Mouse (Mus musculus) intestine, postnatal 0 days (tissue): ENCODE results near the gene Eri3. TPM values are rescaled to one million over a fixed set of nuclear protein-coding genes. Genes with fewer than 3 reads are reported as not detected.

Source experiments
- ATAC-seq: fragments of 200-750 bp; cut with Nextera tagmentation; 2 replicates; pipeline ENCODE4 v1.8.0; 2017; ENCODE audit warnings: mild to moderate bottlenecking, moderate TSS enrichment, moderate library complexity
- H3K27ac ChIP-seq: fragments of 300-500 bp; sonication (generic); 2 replicates; pipeline ENCODE4 v1.5.1; 2014; ENCODE audit warnings: mild to moderate bottlenecking, low read depth, low read length, moderate library complexity
- H3K27me3 ChIP-seq: fragments of 300-500 bp; sonication (generic); replicated peaks from 2 replicates; pipeline ENCODE4 v1.6.1; 2014; ENCODE audit warnings: low read length, mixed read lengths; ENCODE audit not compliant: control insufficient read depth, insufficient read depth
- H3K36me3 ChIP-seq: fragments of 300-500 bp; sonication (generic); 2 replicates; pipeline ENCODE4 v1.6.1; 2014; ENCODE audit warnings: mild to moderate bottlenecking, moderate library complexity; ENCODE audit not compliant: control insufficient read depth, insufficient read depth
- H3K4me1 ChIP-seq: fragments of 300-500 bp; sonication (generic); replicated peaks from 2 replicates; pipeline ENCODE4 v1.6.1; 2014; ENCODE audit warnings: antibody characterized with exemption, low read length, mixed read lengths; ENCODE audit not compliant: control insufficient read depth, insufficient read depth
- H3K4me2 ChIP-seq: fragments of 300-500 bp; sonication (generic); replicated peaks from 2 replicates; pipeline ENCODE4 v1.6.1; 2014; ENCODE audit warnings: low read depth, mild to moderate bottlenecking, moderate library complexity
- H3K4me3 ChIP-seq: fragments of 300-500 bp; sonication (generic); 2 replicates; pipeline ENCODE4 v1.5.1; 2014; ENCODE audit warnings: low read depth, low read length
- H3K9ac ChIP-seq: fragments of 300-500 bp; sonication (generic); 2 replicates; pipeline ENCODE4 v1.6.1; 2014; ENCODE audit warnings: mild to moderate bottlenecking, low read depth, low read length
- H3K9me3 ChIP-seq: fragments of 300-500 bp; sonication (generic); 2 replicates; pipeline ENCODE4 v1.6.1; 2016; ENCODE audit warnings: mixed run types; ENCODE audit not compliant: control insufficient read depth
- CTCF ChIP-seq: sonication (generic); IDR thresholded peaks from 2 replicates; pipeline ENCODE4 v1.5.1; 2016; ENCODE audit warnings: low read depth, mild to moderate bottlenecking, control low read depth, antibody characterized with exemption, moderate library complexity
- WGBS: fragments of 180-500 bp; shearing (Covaris S2); extraction: QIAGEN DNeasy Blood & Tissue Kit; methylation state at CpG from one replicate; pipeline ENCODE4 v1.1.7; 2014; 5-methylcytosine and 5-hydroxymethylcytosine counted together
- polyA plus RNA-seq: library from polyadenylated mRNA; unstranded; fragments of >200 nt; fragmentation: Nextera tagmentation; extraction: Ambion mirVana; gene quantifications from 2 replicates; pipeline ENCODE4 v1.2.1, GENCODE M21; 2015

The Eri3 gene
- polyA plus RNA-seq, 1 experiment from 2014 or later = 46.3 TPM

GRCm38 (mm10) chr4:117605099-117605953, 55.2 kb downstream of the Eri3 start:
- Histone ChIP-seq H3K36me3 (peaks cover 27% of the 10 kb centered on the region; the same call in 1 of the 2 replicates), H3K27ac (no peak overlapping the region), H3K27me3 (no peaks in the 10 kb centered on the region), H3K9ac (no peak overlapping the region), H3K4me1 (no peaks in the 10 kb centered on the region), H3K4me3 (no peak overlapping the region), H3K4me2 (no peak overlapping the region), H3K9me3 (no peaks in the 10 kb centered on the region)
- TF ChIP-seq CTCF = no peak
- no peak for ATAC-seq
- WGBS = 55% methylated on average over 16 of the region's 16 CpGs

- TF ChIP-seq CTCF = no peak
- H3K36me3 ChIP-seq = peaks cover 27% of the 10 kb centered on the region; the same call in 1 of the 2 replicates
- no peak overlapping the region for H3K9ac ChIP-seq
- 86% methylated on average over 1 of the region's 1 CpGs for WGBS
- H3K4me3 ChIP-seq = no peak overlapping the region
- no peak for ATAC-seq
- no peak overlapping the region for H3K27ac ChIP-seq
- H3K4me1 ChIP-seq = no peaks in the 10 kb centered on the region
- H3K9me3 ChIP-seq = no peaks in the 10 kb centered on the region
- H3K27me3 ChIP-seq = no peaks in the 10 kb centered on the region
- H3K4me2 ChIP-seq = no peak overlapping the region
Measured at GRCm38 (mm10) chr4:117605954-117606227, 55.7 kb downstream of the Eri3 start.

GRCm38 (mm10) chr4:117606831-117607610, 56.9 kb downstream of the Eri3 start:
- Histone ChIP-seq H3K27ac (no peak overlapping the region), H3K9me3 (no peaks in the 10 kb centered on the region), H3K27me3 (no peaks in the 10 kb centered on the region), H3K9ac (no peak overlapping the region), H3K4me1 (no peaks in the 10 kb centered on the region), H3K4me2 (no peak overlapping the region), H3K4me3 (no peak overlapping the region), H3K36me3 (peaks cover 34% of the 10 kb centered on the region; the same call in 1 of the 2 replicates)
- 86% methylated on average over 5 of the region's 5 CpGs for WGBS
- no peak for ATAC-seq
- no peak for TF ChIP-seq CTCF

GRCm38 (mm10) chr4:117608265-117608664, 58.1 kb downstream of the Eri3 start:
- H3K4me1 ChIP-seq = no peaks in the 10 kb centered on the region
- H3K36me3 ChIP-seq = peaks cover 32% of the 10 kb centered on the region
- H3K27me3 ChIP-seq = no peaks in the 10 kb centered on the region
- no peaks in the 10 kb centered on the region for H3K9me3 ChIP-seq
- no peak overlapping the region for H3K4me2 ChIP-seq
- no peak overlapping the region for H3K27ac ChIP-seq
- 77% methylated on average over 9 of the region's 9 CpGs for WGBS
- TF ChIP-seq CTCF = no peak
- no peak overlapping the region for H3K9ac ChIP-seq
- no peak for ATAC-seq
- no peak overlapping the region for H3K4me3 ChIP-seq

- Histone ChIP-seq H3K27me3 (no peaks in the 10 kb centered on the region), H3K4me2 (no peak overlapping the region), H3K4me3 (no peak overlapping the region), H3K27ac (no peak overlapping the region), H3K9ac (no peak overlapping the region), H3K9me3 (no peaks in the 10 kb centered on the region), H3K36me3 (peaks cover 33% of the 10 kb centered on the region), H3K4me1 (no peaks in the 10 kb centered on the region)
- WGBS = 69% methylated on average over 7 of the region's 7 CpGs
- no peak for ATAC-seq
- TF ChIP-seq CTCF = no peak
Measured at GRCm38 (mm10) chr4:117609371-117610039, 59.3 kb downstream of the Eri3 start.

- Histone ChIP-seq H3K27ac (no peak overlapping the region), H3K4me1 (no peaks in the 10 kb centered on the region), H3K9ac (no peak overlapping the region), H3K27me3 (no peaks in the 10 kb centered on the region), H3K36me3 (peaks cover 49% of the 10 kb centered on the region), H3K4me2 (no peak overlapping the region), H3K4me3 (no peak overlapping the region), H3K9me3 (no peaks in the 10 kb centered on the region)
- ATAC-seq = no peak
- WGBS = 40% methylated on average over 4 of the region's 4 CpGs
- TF ChIP-seq CTCF = no peak
Measured at GRCm38 (mm10) chr4:117611385-117611784, 61.2 kb downstream of the Eri3 start.
